Mouse (Mus musculus): Measurements from ENCODE around the gene Krt88. TPM values are rescaled to one million over a fixed set of nuclear protein-coding genes. Genes with fewer than 3 reads are reported as not detected.

The Krt88 gene
- not detected in 2 replicates for polyA plus RNA-seq (2014; fragmentation: Nextera tagmentation; extraction: Ambion mirVana)

DNA sequence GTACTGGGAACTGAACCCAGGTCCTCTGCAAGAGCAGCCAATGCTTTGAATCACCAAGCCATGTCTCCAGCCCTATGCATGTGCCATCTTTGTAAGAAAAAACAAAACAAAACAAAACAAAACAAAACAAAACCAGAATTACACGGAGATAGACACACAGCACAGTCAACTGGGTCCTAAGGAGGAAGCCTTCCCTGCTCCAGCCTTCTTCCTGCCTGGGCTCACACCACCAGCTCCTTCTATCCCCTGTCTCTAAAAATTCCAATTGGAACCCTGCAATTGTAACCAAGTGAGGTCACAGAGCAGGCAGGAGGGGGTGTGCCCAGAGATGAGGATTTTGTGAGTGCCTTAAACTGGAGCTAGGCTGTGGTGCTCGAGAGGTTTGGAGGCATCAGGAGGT is at the start of gene Krt88:
Gene Krt88, plus strand, starts transcription at position 301 of the 400 bp plus-strand sequence.
- no peak within 1 kb of the TSS for H3K9ac ChIP-seq
- DNase-seq (ENCODE audit: low spot score) (no peak), ATAC-seq (ENCODE audit: low FRiP score) (no peak)
- H3K4me1 ChIP-seq (replicated peaks; ENCODE audit: control insufficient read depth, insufficient read depth, low read length): no peaks in the 10 kb centered on the region
- H3K36me3 ChIP-seq (replicated peaks; ENCODE audit: control insufficient read depth, insufficient read depth): no peaks in the 10 kb centered on the region
- H3K27ac ChIP-seq: no peak within 1 kb of the TSS
- no peaks in the 10 kb centered on the region for H3K9me3 ChIP-seq (ENCODE audit: control insufficient read depth, low read length)
- WGBS: 66% methylated on average over 2 of the region's 2 CpGs
- no peak within 1 kb of the TSS for H3K4me2 ChIP-seq (replicated peaks)
- H3K4me3 ChIP-seq (replicated peaks; ENCODE audit: low read length): no peak within 1 kb of the TSS
- no peaks in the 10 kb centered on the region for H3K27me3 ChIP-seq (ENCODE audit: control insufficient read depth, insufficient read depth, low read length)

DNA sequence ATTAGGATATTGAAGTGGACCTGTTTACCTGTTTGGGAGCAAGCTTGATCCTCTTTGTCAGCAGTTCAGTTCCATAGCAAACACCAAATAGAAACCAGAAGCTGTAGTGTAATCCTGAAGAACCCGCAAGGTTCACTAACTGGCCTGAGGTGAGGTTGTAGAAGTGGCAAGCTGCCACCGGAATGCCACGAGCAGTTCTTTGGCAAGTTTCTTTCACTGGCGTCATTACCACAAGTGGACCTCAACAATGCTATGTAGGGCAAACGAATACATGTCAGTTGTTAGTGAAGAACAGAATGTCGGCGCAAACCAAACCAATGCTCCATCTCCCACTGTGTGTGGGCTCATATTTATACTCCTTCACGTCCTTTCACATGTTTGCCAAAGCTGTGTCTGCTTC is 49.3 kb upstream of the Krt88 start:
- no peaks in the 10 kb centered on the region for H3K9me3 ChIP-seq (ENCODE audit: control insufficient read depth, low read length)
- no peaks in the 10 kb centered on the region for H3K4me1 ChIP-seq (replicated peaks; ENCODE audit: control insufficient read depth, insufficient read depth, low read length)
- WGBS: 85% methylated on average over 8 of the region's 8 CpGs
- no peaks in the 10 kb centered on the region for H3K36me3 ChIP-seq (replicated peaks; ENCODE audit: control insufficient read depth, insufficient read depth)
- no peak overlapping the region for H3K4me2 ChIP-seq (replicated peaks)
- no peak overlapping the region for H3K4me3 ChIP-seq (replicated peaks; ENCODE audit: low read length)
- DNase-seq (ENCODE audit: low spot score) (no peak), ATAC-seq (ENCODE audit: low FRiP score) (no peak)
- no peak overlapping the region for H3K9ac ChIP-seq
- H3K27ac ChIP-seq: no peak overlapping the region
- no peaks in the 10 kb centered on the region for H3K27me3 ChIP-seq (ENCODE audit: control insufficient read depth, insufficient read depth, low read length)

- no peak within 1 kb of the TSS for H3K27ac ChIP-seq
- no peaks in the 10 kb centered on the region for H3K4me1 ChIP-seq (replicated peaks; ENCODE audit: control insufficient read depth, insufficient read depth, low read length)
- H3K27me3 ChIP-seq (ENCODE audit: control insufficient read depth, insufficient read depth, low read length): peaks cover 8% of the 10 kb centered on the region; the same call in 1 of the 2 replicates
- H3K4me2 ChIP-seq (replicated peaks): no peak within 1 kb of the TSS
- H3K9ac ChIP-seq: no peak within 1 kb of the TSS
- WGBS: 41% methylated on average over 2 of the region's 2 CpGs
- no peaks in the 10 kb centered on the region for H3K36me3 ChIP-seq (replicated peaks; ENCODE audit: control insufficient read depth, insufficient read depth)
- no peaks in the 10 kb centered on the region for H3K9me3 ChIP-seq (ENCODE audit: control insufficient read depth, low read length)
- H3K4me3 ChIP-seq (replicated peaks; ENCODE audit: low read length): no peak within 1 kb of the TSS
- ATAC-seq (ENCODE audit: low FRiP score) (no peak), DNase-seq (ENCODE audit: low spot score) (no peak)
Observed at GRCm38 (mm10) chr15:101410775-101411174, 36.8 kb upstream of the Krt88 start, which contains the start of gene Krt7. TSS of gene Krt7 (plus strand) at chr15:101411043.

GRCm38 (mm10) chr15:101412188-101412587 is 35.4 kb upstream of the Krt88 start:
- Histone ChIP-seq H3K9ac (no peak overlapping the region), H3K9me3 (ENCODE audit: control insufficient read depth, low read length) (no peaks in the 10 kb centered on the region), H3K36me3 (replicated peaks; ENCODE audit: control insufficient read depth, insufficient read depth) (no peaks in the 10 kb centered on the region), H3K4me1 (replicated peaks; ENCODE audit: control insufficient read depth, insufficient read depth, low read length) (no peaks in the 10 kb centered on the region), H3K4me2 (replicated peaks) (no peak overlapping the region), H3K4me3 (replicated peaks; ENCODE audit: low read length) (no peak overlapping the region), H3K27me3 (ENCODE audit: control insufficient read depth, insufficient read depth, low read length) (peaks cover 8% of the 10 kb centered on the region; the same call in 1 of the 2 replicates), H3K27ac (no peak overlapping the region)
- WGBS: 26% methylated on average over 31 of the region's 31 CpGs
- no peak for ATAC-seq (ENCODE audit: low FRiP score)
- DNase-seq (ENCODE audit: low spot score): no peak

DNA sequence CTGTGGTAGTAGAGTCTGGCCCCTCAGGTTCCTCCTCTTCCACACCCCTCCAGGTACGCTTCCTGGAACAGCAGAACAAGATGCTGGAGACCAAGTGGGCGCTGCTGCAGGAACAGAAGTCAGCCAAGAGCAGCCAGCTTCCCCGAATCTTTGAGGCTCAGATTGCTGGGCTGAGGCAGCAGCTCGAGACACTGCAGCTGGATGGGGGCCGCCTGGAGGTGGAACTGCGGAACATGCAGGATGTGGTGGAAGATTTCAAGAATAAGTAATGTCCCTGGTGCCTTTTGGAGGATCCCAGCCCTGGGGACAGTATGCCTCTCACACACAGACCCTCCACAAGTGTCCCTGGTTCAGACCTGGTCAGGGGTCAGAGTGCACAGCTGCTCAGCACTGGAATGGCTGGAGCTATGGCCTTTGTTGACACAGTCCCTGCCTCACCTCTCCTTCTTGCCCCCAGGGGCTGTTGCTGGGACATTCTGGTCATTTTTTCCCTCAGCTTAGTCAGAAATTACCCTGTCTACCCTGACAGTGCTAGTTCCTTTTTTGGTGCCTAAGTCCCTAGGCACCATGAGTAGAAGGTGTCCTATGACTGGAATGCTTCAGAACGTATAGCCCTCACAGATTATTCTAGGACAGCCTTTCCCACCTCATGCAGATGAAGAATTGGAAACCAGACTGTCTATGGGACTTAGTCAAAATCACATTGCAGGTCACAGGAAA is 33.5 kb upstream of the Krt88 start:
- H3K4me2 ChIP-seq (replicated peaks): no peak overlapping the region
- H3K9ac ChIP-seq: no peak overlapping the region
- DNase-seq (ENCODE audit: low spot score) (no peak), ATAC-seq (ENCODE audit: low FRiP score) (no peak)
- peaks cover 8% of the 10 kb centered on the region; the same call in 1 of the 2 replicates for H3K27me3 ChIP-seq (ENCODE audit: control insufficient read depth, insufficient read depth, low read length)
- H3K4me3 ChIP-seq (replicated peaks; ENCODE audit: low read length): no peak overlapping the region
- WGBS: 64% methylated on average over 7 of the region's 7 CpGs
- no peaks in the 10 kb centered on the region for H3K4me1 ChIP-seq (replicated peaks; ENCODE audit: control insufficient read depth, insufficient read depth, low read length)
- no peaks in the 10 kb centered on the region for H3K9me3 ChIP-seq (ENCODE audit: control insufficient read depth, low read length)
- H3K27ac ChIP-seq: no peak overlapping the region
- H3K36me3 ChIP-seq (replicated peaks; ENCODE audit: control insufficient read depth, insufficient read depth): no peaks in the 10 kb centered on the region

DNA sequence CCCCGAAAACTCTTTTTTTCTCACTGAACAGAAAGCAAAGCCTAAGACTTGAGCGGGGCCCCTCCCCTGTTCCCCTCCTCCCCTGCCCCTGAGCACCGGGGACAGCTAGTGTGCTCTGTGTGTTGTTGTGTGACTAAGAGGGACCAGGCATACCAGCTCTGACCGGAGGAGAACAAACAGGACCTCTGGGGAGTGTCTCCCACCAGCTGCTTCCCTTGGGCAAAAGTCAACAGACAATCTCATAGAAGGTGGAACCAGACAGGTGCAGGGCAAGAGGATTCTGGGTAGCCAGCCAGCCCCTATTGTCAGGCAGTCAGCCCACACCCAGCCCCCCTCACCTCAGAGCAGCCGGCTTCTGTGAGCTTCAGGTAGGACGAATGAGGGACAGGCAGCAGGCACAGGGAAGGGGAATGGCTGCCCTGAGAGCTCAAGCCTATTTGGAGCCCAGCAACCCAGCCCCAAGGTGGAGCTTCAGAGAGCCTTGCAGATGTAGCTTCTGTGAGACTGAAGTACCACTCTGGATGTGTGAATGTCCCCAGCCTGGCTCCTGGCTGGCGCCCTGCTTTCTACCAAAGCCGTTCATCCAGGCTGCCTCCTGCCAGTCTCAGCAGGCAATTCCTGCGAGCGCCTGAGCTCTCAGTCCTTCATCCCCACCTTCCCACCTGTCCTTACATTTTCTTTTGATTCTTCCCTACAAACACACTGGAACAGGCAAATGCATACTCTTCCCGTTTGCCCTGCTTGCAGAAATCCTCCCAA is 32.6 kb upstream of the Krt88 start:
- no peaks in the 10 kb centered on the region for H3K9me3 ChIP-seq (ENCODE audit: control insufficient read depth, low read length)
- H3K36me3 ChIP-seq (replicated peaks; ENCODE audit: control insufficient read depth, insufficient read depth): no peaks in the 10 kb centered on the region
- no peak overlapping the region for H3K9ac ChIP-seq
- DNase-seq (ENCODE audit: low spot score): no peak
- WGBS: 51% methylated on average over 11 of the region's 11 CpGs
- H3K27me3 ChIP-seq (ENCODE audit: control insufficient read depth, insufficient read depth, low read length): peaks cover 8% of the 10 kb centered on the region; the same call in 1 of the 2 replicates
- ATAC-seq (ENCODE audit: low FRiP score): no peak
- H3K4me2 ChIP-seq (replicated peaks): no peak overlapping the region
- no peaks in the 10 kb centered on the region for H3K4me1 ChIP-seq (replicated peaks; ENCODE audit: control insufficient read depth, insufficient read depth, low read length)
- H3K4me3 ChIP-seq (replicated peaks; ENCODE audit: low read length): no peak overlapping the region
- no peak overlapping the region for H3K27ac ChIP-seq

GRCm38 (mm10) chr15:101418950-101419349 is 28.6 kb upstream of the Krt88 start:
- no peak for DNase-seq (ENCODE audit: low spot score)
- ATAC-seq (ENCODE audit: low FRiP score): no peak

DNA sequence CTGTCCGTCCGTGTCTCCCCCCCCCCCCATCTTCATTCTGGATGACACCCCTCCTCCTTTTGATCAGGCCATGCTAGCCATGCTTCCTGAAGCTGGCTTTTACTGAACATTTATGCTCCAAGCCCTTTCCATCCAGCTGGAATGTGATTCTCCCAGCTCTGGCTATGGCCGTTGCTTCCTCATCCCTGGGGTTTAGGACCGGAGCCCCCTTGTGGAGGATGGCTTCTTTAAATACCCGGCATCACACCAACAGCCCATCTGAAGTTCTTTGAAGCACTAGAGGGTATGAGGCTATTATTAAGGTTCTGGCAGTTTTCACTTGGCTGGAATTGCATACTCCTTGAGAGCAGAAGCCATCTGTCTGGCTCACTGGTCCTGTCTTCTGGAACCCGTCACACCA is 26.6 kb upstream of the Krt88 start:
- Histone ChIP-seq H3K4me1 (replicated peaks; ENCODE audit: control insufficient read depth, insufficient read depth, low read length) (no peaks in the 10 kb centered on the region), H3K9ac (no peak overlapping the region), H3K9me3 (ENCODE audit: control insufficient read depth, low read length) (no peaks in the 10 kb centered on the region), H3K4me2 (replicated peaks) (no peak overlapping the region), H3K27me3 (ENCODE audit: control insufficient read depth, insufficient read depth, low read length) (no peaks in the 10 kb centered on the region), H3K27ac (no peak overlapping the region), H3K36me3 (replicated peaks; ENCODE audit: control insufficient read depth, insufficient read depth) (no peaks in the 10 kb centered on the region), H3K4me3 (replicated peaks; ENCODE audit: low read length) (no peak overlapping the region)
- DNase-seq (ENCODE audit: low spot score) (no peak), ATAC-seq (ENCODE audit: low FRiP score) (no peak)
- WGBS: 61% methylated on average over 5 of the region's 6 CpGs

More at GRCm38 (mm10) chr15:101418950-101419349, 28.6 kb upstream of the Krt88 start:
- Histone ChIP-seq H3K4me1 (replicated peaks; ENCODE audit: control insufficient read depth, insufficient read depth, low read length) (no peaks in the 10 kb centered on the region), H3K27ac (no peak overlapping the region), H3K4me3 (replicated peaks; ENCODE audit: low read length) (no peak overlapping the region), H3K36me3 (replicated peaks; ENCODE audit: control insufficient read depth, insufficient read depth) (no peaks in the 10 kb centered on the region), H3K9ac (no peak overlapping the region), H3K9me3 (ENCODE audit: control insufficient read depth, low read length) (no peaks in the 10 kb centered on the region), H3K4me2 (replicated peaks) (no peak overlapping the region), H3K27me3 (ENCODE audit: control insufficient read depth, insufficient read depth, low read length) (0 out of 2 replicates have a peak, but pooled peaks cover 1% of the 10 kb centered on the region)
- WGBS: 79% methylated on average over 4 of the region's 4 CpGs

DNA sequence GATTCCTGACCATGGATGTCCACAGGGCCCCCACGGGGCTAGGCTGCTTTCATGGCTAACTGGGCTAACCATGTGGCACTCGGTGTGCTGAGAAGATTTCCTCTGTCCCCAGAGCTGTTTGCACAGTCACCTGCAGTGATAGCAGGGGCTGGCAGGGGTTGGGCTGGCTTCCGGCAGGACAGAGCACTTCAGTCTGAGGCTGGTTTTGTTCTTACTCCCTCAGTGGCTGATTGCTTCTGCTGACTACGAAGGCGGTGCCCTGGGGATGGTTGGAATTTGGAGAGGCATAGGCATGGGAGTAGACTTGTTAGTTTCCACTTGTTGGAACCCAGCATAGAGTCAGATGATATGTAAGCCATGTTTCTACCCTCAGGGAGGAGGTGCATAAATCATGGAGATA is 22.6 kb upstream of the Krt88 start:
- no peak for ATAC-seq (ENCODE audit: low FRiP score)
- no peak overlapping the region for H3K9ac ChIP-seq
- H3K4me2 ChIP-seq (replicated peaks): no peak overlapping the region
- DNase-seq (ENCODE audit: low spot score): no peak
- WGBS: 32% methylated on average over 5 of the region's 5 CpGs
- H3K27ac ChIP-seq: no peak overlapping the region
- H3K4me3 ChIP-seq (replicated peaks; ENCODE audit: low read length): no peak overlapping the region
- no peaks in the 10 kb centered on the region for H3K27me3 ChIP-seq (ENCODE audit: control insufficient read depth, insufficient read depth, low read length)
- no peaks in the 10 kb centered on the region for H3K4me1 ChIP-seq (replicated peaks; ENCODE audit: control insufficient read depth, insufficient read depth, low read length)
- H3K9me3 ChIP-seq (ENCODE audit: control insufficient read depth, low read length): no peaks in the 10 kb centered on the region
- H3K36me3 ChIP-seq (replicated peaks; ENCODE audit: control insufficient read depth, insufficient read depth): no peaks in the 10 kb centered on the region

Data from hindbrain, embryonic 14.5 days (tissue).